Mouse (Mus musculus) MEL (cell line): Measurements from ENCODE around the gene Nsd1.

ENCODE experiments used
- CHD2 ChIP-seq: IDR thresholded peaks from 2 replicates; pipeline ENCODE4 v1.6.1; 2011; ENCODE audit warnings: low read length, improper control_type of control experiment
- CTCF ChIP-seq, 3 experiments: IDR thresholded peaks in 2 of 3; conservative IDR thresholded peaks in 1 of 3; 2 replicates each; pipeline ENCODE4 v1.5.1; 2011 to 2012; ENCODE audit warnings: low read length in 3 of 3, low read depth in 2 of 3, mild to moderate bottlenecking in 2 of 3, improper control_type of control experiment in 1 of 3, inconsistent platforms in 1 of 3, mixed read lengths in 1 of 3, moderate library complexity in 1 of 3; ENCODE audit not compliant: control insufficient read depth in 1 of 3, insufficient read depth in 1 of 3, poor library complexity in 1 of 3, severe bottlenecking in 1 of 3
- EP300 ChIP-seq, 2 experiments: IDR thresholded peaks; 2 replicates each; pipeline ENCODE4 v1.6.1; 2011; ENCODE audit warnings: improper control_type of control experiment in 2 of 2, low read length in 2 of 2, low read depth in 1 of 2, mild to moderate bottlenecking in 1 of 2
- HCFC1 ChIP-seq: IDR thresholded peaks from 2 replicates; pipeline ENCODE4 v1.6.1; 2012; ENCODE audit warnings: low read depth, mild to moderate bottlenecking, inconsistent platforms, low read length, improper control_type of control experiment, moderate library complexity
- JUND ChIP-seq: IDR thresholded peaks from 2 replicates; pipeline ENCODE4 v1.6.1; 2011; ENCODE audit warnings: low read depth, mild to moderate bottlenecking, improper control_type of control experiment, low read length
- MAX ChIP-seq: IDR thresholded peaks from 2 replicates; pipeline ENCODE4 v1.6.1; 2011; ENCODE audit warnings: low read length, improper control_type of control experiment
- MAZ ChIP-seq: IDR thresholded peaks from 2 replicates; pipeline ENCODE4 v1.6.1; 2012; ENCODE audit warnings: low read depth, mild to moderate bottlenecking, inconsistent platforms, low read length, improper control_type of control experiment

DNA sequence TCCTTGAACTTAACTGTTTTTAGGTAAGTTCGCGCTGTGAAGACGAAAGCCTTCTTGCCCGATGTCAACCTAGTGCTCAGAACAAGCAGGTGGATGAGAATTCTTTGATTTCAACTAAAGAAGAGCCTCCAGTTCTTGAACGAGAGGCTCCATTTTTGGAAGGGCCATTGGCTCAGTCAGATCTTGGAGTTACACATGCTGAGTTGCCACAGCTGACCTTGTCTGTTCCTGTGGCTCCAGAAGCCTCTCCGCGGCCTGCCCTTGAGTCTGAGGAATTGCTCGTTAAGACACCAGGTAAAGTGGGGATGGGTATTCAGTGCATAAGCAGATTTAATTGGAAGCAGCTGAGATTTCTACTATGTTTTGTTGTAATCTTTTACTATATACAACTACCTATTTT lies 51.9 kb downstream of the Nsd1 start:
- no peak for TF ChIP-seq CTCF (IDR thresholded peaks at IDR 0.05 in 2 of 3, conservative IDR thresholded peaks at IDR 0.05 in 1 of 3; ENCODE audit: control insufficient read depth in 1 of 3, insufficient read depth in 1 of 3, low read depth in 2 of 3, low read length in 3 of 3, poor library complexity in 1 of 3, severe bottlenecking in 1 of 3)
- no peak for TF ChIP-seq MAZ
- TF ChIP-seq HCFC1, result no peak
- TF ChIP-seq MAX, result no peak
- no peak for TF ChIP-seq CHD2
- TF ChIP-seq EP300 (IDR thresholded peaks at IDR 0.05; ENCODE audit: low read depth in 1 of 2, low read length in 2 of 2), result no peak
- TF ChIP-seq JUND, result no peak
